Mouse (Mus musculus): ENCODE data around the gene Tbc1d2.

DNA sequence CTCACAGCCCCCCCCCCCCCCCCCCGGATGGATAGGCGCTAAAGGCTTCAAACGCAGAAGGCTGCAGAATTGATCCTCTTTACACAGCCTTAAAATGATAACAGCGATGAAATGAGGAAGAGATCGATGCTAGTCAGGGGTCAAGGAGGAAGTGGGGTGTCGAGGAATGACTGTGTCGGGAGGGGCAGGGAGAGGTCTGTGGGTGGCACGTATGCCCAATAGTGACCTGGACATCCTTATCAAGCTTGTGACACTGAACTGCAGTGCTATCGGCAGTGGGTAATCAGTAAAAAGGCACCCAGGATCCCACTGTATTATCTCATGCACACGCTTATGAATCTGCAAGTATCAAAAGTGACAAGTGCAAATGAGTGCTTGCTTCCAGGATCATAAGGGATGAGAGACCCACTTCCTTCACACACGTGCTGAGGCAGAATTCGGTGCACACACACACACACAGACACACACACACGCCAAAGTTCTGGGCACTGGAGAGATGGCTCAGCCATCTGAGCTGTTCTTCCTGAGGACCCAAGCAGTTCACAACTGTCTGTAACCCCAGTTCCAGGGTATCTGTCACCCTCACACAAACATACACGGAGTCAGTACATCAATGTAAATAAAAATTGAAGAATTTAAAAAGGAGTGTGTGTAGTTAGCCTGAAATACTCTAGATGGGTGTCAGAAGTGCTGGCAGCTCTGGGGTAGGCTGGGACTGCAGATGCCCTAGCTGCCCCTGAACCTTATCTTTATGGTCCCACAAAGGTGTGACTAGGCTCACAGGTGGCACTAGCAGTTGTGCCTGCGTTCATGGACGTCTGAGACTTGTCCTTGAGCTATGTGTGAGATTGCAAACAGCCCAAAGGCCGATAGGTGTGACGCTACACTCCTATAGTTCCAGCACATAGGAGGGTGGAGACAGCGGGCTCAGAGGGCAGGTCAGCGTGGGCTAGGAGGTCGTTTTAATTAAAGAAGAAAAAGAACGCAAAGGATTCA, 91.0 kb downstream of the Tbc1d2 start:
- no peak for TF ChIP-seq CTCF (IDR thresholded peaks at IDR 0.05; ENCODE audit: low read depth)
- TF ChIP-seq EP300 (IDR thresholded peaks at IDR 0.05; ENCODE audit: low read depth) = no peak
